Mouse (Mus musculus) hindbrain, embryonic 15.5 days (tissue): Measurements from ENCODE around the gene Sema3a. TPM values are rescaled to one million over a fixed set of nuclear protein-coding genes. Genes with fewer than 3 reads are reported as not detected.

Source experiments
- ATAC-seq: fragments of 200-750 bp; cut with Nextera tagmentation; 2 replicates; pipeline ENCODE4 v1.8.0; 2017; ENCODE audit warnings: low read depth, moderate number of reproducible peaks, moderate TSS enrichment; ENCODE audit not compliant: low FRiP score
- H3K27ac ChIP-seq: fragments of 300-500 bp; sonication (generic); replicated peaks from 2 replicates; pipeline ENCODE4 v1.5.1; 2015; ENCODE audit warnings: mild to moderate bottlenecking, inconsistent platforms
- H3K27me3 ChIP-seq: fragments of 300-500 bp; sonication (generic); 2 replicates; pipeline ENCODE4 v1.6.1; 2015; ENCODE audit warnings: control low read depth, inconsistent platforms
- H3K36me3 ChIP-seq: fragments of 300-500 bp; sonication (generic); 2 replicates; pipeline ENCODE4 v1.6.1; 2015; ENCODE audit warnings: control low read depth, inconsistent platforms
- H3K4me1 ChIP-seq: fragments of 300-500 bp; sonication (generic); replicated peaks from 2 replicates; pipeline ENCODE4 v1.6.1; 2015; ENCODE audit warnings: control low read depth, inconsistent platforms
- H3K4me2 ChIP-seq: fragments of 300-500 bp; sonication (generic); 2 replicates; pipeline ENCODE4 v1.6.1; 2015; ENCODE audit warnings: moderate library complexity, mild to moderate bottlenecking, inconsistent platforms
- H3K4me3 ChIP-seq: fragments of 300-500 bp; sonication (generic); 2 replicates; pipeline ENCODE4 v1.5.1; 2015; ENCODE audit warnings: mild to moderate bottlenecking, inconsistent platforms
- H3K9ac ChIP-seq: fragments of 300-500 bp; sonication (generic); 2 replicates; pipeline ENCODE4 v1.6.1; 2015; ENCODE audit warnings: inconsistent platforms
- H3K9me3 ChIP-seq: fragments of 300-500 bp; sonication (generic); 2 replicates; pipeline ENCODE4 v1.6.1; 2016; ENCODE audit warnings: control low read depth, inconsistent platforms
- WGBS: fragments of 180-500 bp; shearing (Covaris S2); methylation state at CpG from one replicate; pipeline ENCODE4 v1.1.7; 2015; 5-methylcytosine and 5-hydroxymethylcytosine counted together
- polyA plus RNA-seq: library from polyadenylated mRNA; unstranded; fragments of >200 nt; fragmentation: Nextera tagmentation; extraction: Ambion mirVana; gene quantifications from 2 replicates; pipeline ENCODE4 v1.2.1, GENCODE M21; 2015

Gene Sema3a
- polyA plus RNA-seq, 1 experiment from 2014 or later: 23.0 TPM

GRCm38 (mm10) chr5:13525597-13525996 is 400.4 kb downstream of the Sema3a start:
- 70% methylated on average over 3 of the region's 3 CpGs for WGBS

GRCm38 (mm10) chr5:13527037-13527464 is 401.8 kb downstream of the Sema3a start:
- Histone ChIP-seq H3K27me3 (peaks cover 2% of the 10 kb centered on the region; the same call in 1 of the 2 replicates), H3K4me3 (no peak overlapping the region)
- no peak for ATAC-seq

More at GRCm38 (mm10) chr5:13525597-13525996, 400.4 kb downstream of the Sema3a start:
- no peaks in the 10 kb centered on the region for H3K9me3 ChIP-seq
- H3K27me3 ChIP-seq: no peaks in the 10 kb centered on the region; the same call in 1 of the 2 replicates
- H3K9ac ChIP-seq: no peak overlapping the region
- no peak overlapping the region for H3K4me3 ChIP-seq
- H3K4me1 ChIP-seq: no peaks in the 10 kb centered on the region
- H3K4me2 ChIP-seq: no peak overlapping the region
- ATAC-seq: no peak
- H3K27ac ChIP-seq: no peak overlapping the region
- H3K36me3 ChIP-seq: no peaks in the 10 kb centered on the region

DNA sequence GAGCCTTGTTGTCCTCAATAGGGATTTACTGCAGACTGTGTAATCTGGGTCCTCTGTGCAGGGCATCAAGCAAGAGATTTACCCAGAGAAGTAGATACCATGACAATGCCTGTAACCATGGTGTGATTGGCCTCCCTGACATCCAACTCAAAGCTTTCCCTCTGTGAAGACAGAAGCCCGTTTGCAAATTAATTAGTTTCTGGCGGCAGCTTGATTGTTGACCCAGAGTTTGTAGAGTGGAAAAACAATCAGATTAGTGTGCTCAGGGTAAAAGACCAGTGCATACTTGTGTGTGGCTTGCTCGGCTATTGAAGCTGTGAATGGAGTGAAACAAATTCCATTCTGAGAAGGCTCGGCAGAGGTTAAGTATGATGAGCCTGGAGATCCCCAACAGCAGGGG is 404.0 kb downstream of the Sema3a start:
- ATAC-seq: peak; percentile 94
- H3K36me3 ChIP-seq: no peaks in the 10 kb centered on the region
- H3K4me2 ChIP-seq: no peak overlapping the region
- WGBS: 5% methylated on average over 4 of the region's 4 CpGs
- no peak overlapping the region for H3K4me3 ChIP-seq
- no peak overlapping the region for H3K9ac ChIP-seq
- no peaks in the 10 kb centered on the region for H3K9me3 ChIP-seq
- H3K4me1 ChIP-seq: no peaks in the 10 kb centered on the region
- H3K27me3 ChIP-seq: peaks cover 6% of the 10 kb centered on the region; the same call in 1 of the 2 replicates
- no peak overlapping the region for H3K27ac ChIP-seq

More at GRCm38 (mm10) chr5:13527037-13527464, 401.8 kb downstream of the Sema3a start:
- H3K9me3 ChIP-seq: no peaks in the 10 kb centered on the region
- no peaks in the 10 kb centered on the region for H3K4me1 ChIP-seq
- no peak overlapping the region for H3K4me2 ChIP-seq
- no peaks in the 10 kb centered on the region for H3K36me3 ChIP-seq
- 22% methylated on average over 7 of the region's 7 CpGs for WGBS
- H3K9ac ChIP-seq: no peak overlapping the region
- H3K27ac ChIP-seq: no peak overlapping the region

GRCm38 (mm10) chr5:13547472-13548209 is 422.4 kb downstream of the Sema3a start:
- H3K27me3 ChIP-seq: no peaks in the 10 kb centered on the region
- 0 out of 2 replicates have a peak overlapping the region, but pooled peaks have one; percentile 20 for H3K27ac ChIP-seq
- H3K4me2 ChIP-seq: no peak overlapping the region
- no peak overlapping the region for H3K4me3 ChIP-seq
- ATAC-seq: peak; percentile 88
- no peaks in the 10 kb centered on the region for H3K4me1 ChIP-seq
- no peaks in the 10 kb centered on the region for H3K36me3 ChIP-seq
- H3K9me3 ChIP-seq: no peaks in the 10 kb centered on the region
- no peak overlapping the region for H3K9ac ChIP-seq
- 8% methylated on average over 2 of the region's 2 CpGs for WGBS

- Histone ChIP-seq H3K4me1 (no peaks in the 10 kb centered on the region), H3K4me3 (no peak overlapping the region), H3K27me3 (no peaks in the 10 kb centered on the region), H3K27ac (0 out of 2 replicates have a peak overlapping the region, but pooled peaks have one; percentile 15), H3K9ac (no peak overlapping the region), H3K4me2 (no peak overlapping the region), H3K36me3 (no peaks in the 10 kb centered on the region), H3K9me3 (no peaks in the 10 kb centered on the region)
- no peak for ATAC-seq
- 34% methylated on average over 1 of the region's 1 CpGs for WGBS
These were observed 423.0 kb downstream of the Sema3a start for GRCm38 (mm10) chr5:13548210-13548554.

DNA sequence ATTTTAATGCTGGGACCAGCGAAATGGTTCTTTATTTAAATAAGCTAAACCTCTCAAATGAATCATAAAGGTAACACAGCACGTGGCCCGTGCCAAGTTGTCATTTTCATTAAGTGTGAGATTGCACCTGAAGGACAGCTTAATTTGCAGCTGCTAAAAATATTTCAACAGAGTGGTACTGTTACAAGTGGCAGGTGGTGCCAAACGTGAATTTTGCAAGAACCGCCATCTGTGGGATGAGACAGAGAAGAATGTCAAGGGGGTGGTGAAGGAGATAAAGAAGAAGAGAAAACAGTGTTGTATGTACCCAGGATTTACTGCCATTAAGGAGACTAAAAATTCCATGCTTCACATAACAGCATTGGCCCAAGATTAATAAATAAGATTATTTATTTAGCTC is 423.9 kb downstream of the Sema3a start:
- 73% methylated on average over 5 of the region's 5 CpGs for WGBS
- no peaks in the 10 kb centered on the region for H3K36me3 ChIP-seq
- H3K4me3 ChIP-seq: no peak overlapping the region
- no peaks in the 10 kb centered on the region for H3K27me3 ChIP-seq
- no peak overlapping the region for H3K27ac ChIP-seq
- H3K9ac ChIP-seq: no peak overlapping the region
- ATAC-seq: no peak
- no peak overlapping the region for H3K4me2 ChIP-seq
- H3K4me1 ChIP-seq: no peaks in the 10 kb centered on the region
- no peaks in the 10 kb centered on the region for H3K9me3 ChIP-seq

- no peaks in the 10 kb centered on the region for H3K27me3 ChIP-seq
- no peak for ATAC-seq
- H3K36me3 ChIP-seq: no peaks in the 10 kb centered on the region
- WGBS: 81% methylated on average over 1 of the region's 1 CpGs
- no peaks in the 10 kb centered on the region for H3K4me1 ChIP-seq
- H3K9me3 ChIP-seq: no peaks in the 10 kb centered on the region
- H3K9ac ChIP-seq: no peak overlapping the region
- no peak overlapping the region for H3K4me2 ChIP-seq
- no peak overlapping the region for H3K27ac ChIP-seq
- H3K4me3 ChIP-seq: no peak overlapping the region
These were observed 425.7 kb downstream of the Sema3a start for GRCm38 (mm10) chr5:13550953-13551352.

- H3K36me3 ChIP-seq: no peaks in the 10 kb centered on the region
- WGBS: 29% methylated on average over 4 of the region's 4 CpGs
- H3K9me3 ChIP-seq: no peaks in the 10 kb centered on the region
- no peaks in the 10 kb centered on the region for H3K4me1 ChIP-seq
- no peaks in the 10 kb centered on the region for H3K27me3 ChIP-seq
- no peak overlapping the region for H3K9ac ChIP-seq
- no peak overlapping the region for H3K4me2 ChIP-seq
- H3K4me3 ChIP-seq: no peak overlapping the region
- no peak overlapping the region for H3K27ac ChIP-seq
- ATAC-seq: no peak
These were observed 432.0 kb downstream of the Sema3a start for GRCm38 (mm10) chr5:13557257-13557656.

GRCm38 (mm10) chr5:13573867-13574266 is 448.7 kb downstream of the Sema3a start:
- Histone ChIP-seq H3K4me1 (no peaks in the 10 kb centered on the region), H3K4me2 (no peak overlapping the region), H3K27me3 (no peaks in the 10 kb centered on the region), H3K4me3 (no peak overlapping the region), H3K9ac (no peak overlapping the region), H3K27ac (no peak overlapping the region), H3K36me3 (peaks cover 7% of the 10 kb centered on the region), H3K9me3 (no peaks in the 10 kb centered on the region)
- 73% methylated on average over 3 of the region's 3 CpGs for WGBS
- ATAC-seq: no peak

GRCm38 (mm10) chr5:13579123-13579522 is 453.9 kb downstream of the Sema3a start:
- WGBS: 41% methylated on average over 2 of the region's 2 CpGs
- no peak for ATAC-seq
- no peaks in the 10 kb centered on the region for H3K36me3 ChIP-seq
- no peaks in the 10 kb centered on the region for H3K4me1 ChIP-seq
- no peak overlapping the region for H3K9ac ChIP-seq
- no peak overlapping the region for H3K4me3 ChIP-seq
- no peaks in the 10 kb centered on the region for H3K9me3 ChIP-seq
- no peak overlapping the region for H3K27ac ChIP-seq
- no peak overlapping the region for H3K4me2 ChIP-seq
- no peaks in the 10 kb centered on the region for H3K27me3 ChIP-seq

GRCm38 (mm10) chr5:13585559-13586207 is 460.5 kb downstream of the Sema3a start:
- no peak for ATAC-seq
- no peak overlapping the region for H3K4me3 ChIP-seq
- no peaks in the 10 kb centered on the region for H3K27me3 ChIP-seq
- H3K9ac ChIP-seq: no peak overlapping the region
- H3K4me2 ChIP-seq: no peak overlapping the region
- no peaks in the 10 kb centered on the region for H3K9me3 ChIP-seq
- no peak overlapping the region for H3K27ac ChIP-seq
- H3K4me1 ChIP-seq: no peaks in the 10 kb centered on the region
- no peaks in the 10 kb centered on the region for H3K36me3 ChIP-seq

- Histone ChIP-seq H3K4me1 (no peaks in the 10 kb centered on the region), H3K9me3 (no peaks in the 10 kb centered on the region), H3K27me3 (no peaks in the 10 kb centered on the region), H3K4me2 (no peak overlapping the region), H3K9ac (no peak overlapping the region), H3K27ac (no peak overlapping the region), H3K36me3 (no peaks in the 10 kb centered on the region), H3K4me3 (no peak overlapping the region)
- WGBS: 80% methylated on average over 2 of the region's 2 CpGs
- no peak for ATAC-seq
These were observed 469.2 kb downstream of the Sema3a start for GRCm38 (mm10) chr5:13594422-13594821.
